Mouse (Mus musculus): ENCODE data around the gene Trmo. TPM values are rescaled to one million over a fixed set of nuclear protein-coding genes. Genes with fewer than 3 reads are reported as not detected.

Gene Trmo
- polyA plus RNA-seq, 2 experiments = 8.2 to 16.1 TPM

- Histone ChIP-seq H3K27ac (no peak overlapping the region), H3K9me3 (ENCODE audit: control insufficient read depth, low read length) (no peaks in the 10 kb centered on the region), H3K36me3 (replicated peaks; ENCODE audit: control insufficient read depth, insufficient read depth, low read depth) (peaks cover 45% of the 10 kb centered on the region), H3K27me3 (ENCODE audit: control insufficient read depth, insufficient read depth, low read length) (peaks cover 6% of the 10 kb centered on the region), H3K4me3 (ENCODE audit: insufficient read depth in 1 of 2, low read depth in 2 of 2, low read length in 2 of 2) (peak overlapping the region in 1 of 2 experiments; percentile 36; a peak in 1 of 4 replicates), H3K4me1 (replicated peaks; ENCODE audit: control insufficient read depth in 2 of 2, insufficient read depth in 2 of 2, low read length in 1 of 2) (peaks cover 0 to 2% of the 10 kb centered on the region in 2 experiments; a peak in 2 of 4 replicates), H3K4me2 (ENCODE audit: low read depth) (peak overlapping the region; percentile 61), H3K9ac (replicated peaks) (no peak overlapping the region)
- 61% methylated on average over 6 of the region's 6 CpGs for WGBS (ENCODE audit: insufficient replicate concordance)
- ATAC-seq (ENCODE audit: insufficient read depth) (peak; percentile 26; the same call in 1 of the 2 replicates), DNase-seq (ENCODE audit: low read depth in 3 of 3, low spot score in 3 of 3) (no peak)
- TF ChIP-seq EP300 (IDR thresholded peaks at IDR 0.05; ENCODE audit: low read depth) (no peak), CTCF (IDR thresholded peaks at IDR 0.05; ENCODE audit: low read depth) (peak; percentile 71)
Measured at GRCm38 (mm10) chr4:46374455-46374854, 14.8 kb downstream of the Trmo start.

- Histone ChIP-seq H3K27me3 (ENCODE audit: control insufficient read depth, insufficient read depth, low read length) (peaks cover 6% of the 10 kb centered on the region), H3K27ac (no peak overlapping the region), H3K4me2 (ENCODE audit: low read depth) (peak overlapping the region; percentile 38; the same call in 1 of the 2 replicates), H3K9ac (replicated peaks) (no peak overlapping the region), H3K36me3 (replicated peaks; ENCODE audit: control insufficient read depth, insufficient read depth, low read depth) (peaks cover 11% of the 10 kb centered on the region; the same call in 1 of the 2 replicates), H3K4me1 (replicated peaks; ENCODE audit: control insufficient read depth in 2 of 2, insufficient read depth in 2 of 2, low read length in 1 of 2) (peaks cover 0 to 2% of the 10 kb centered on the region in 2 experiments; a peak in 2 of 4 replicates), H3K4me3 (ENCODE audit: insufficient read depth in 1 of 2, low read depth in 2 of 2, low read length in 2 of 2) (0 out of 4 replicates have a peak overlapping the region, but pooled peaks of 1 of the 2 experiments have one; percentile 14), H3K9me3 (ENCODE audit: control insufficient read depth, low read length) (no peaks in the 10 kb centered on the region)
- WGBS (ENCODE audit: insufficient replicate concordance) = 5% methylated on average over 19 of the region's 19 CpGs
- no peak for ATAC-seq (ENCODE audit: insufficient read depth)
- TF ChIP-seq CTCF (IDR thresholded peaks at IDR 0.05; ENCODE audit: low read depth) (no peak), EP300 (IDR thresholded peaks at IDR 0.05; ENCODE audit: low read depth) (no peak)
- DNase-seq (ENCODE audit: low read depth in 3 of 3, low spot score in 3 of 3) = no peak
Measured at GRCm38 (mm10) chr4:46371030-46371429, 18.2 kb downstream of the Trmo start.

GRCm38 (mm10) chr4:46370406-46370805 is 18.8 kb downstream of the Trmo start:
- DNase-seq (ENCODE audit: low read depth in 3 of 3, low spot score in 3 of 3) = no peak

GRCm38 (mm10) chr4:46369070-46369469 is 20.2 kb downstream of the Trmo start:
- H3K27ac ChIP-seq = no peak overlapping the region
- 59% methylated on average over 4 of the region's 4 CpGs for WGBS (ENCODE audit: insufficient replicate concordance)
- H3K4me2 ChIP-seq (ENCODE audit: low read depth) = no peak overlapping the region
- H3K9me3 ChIP-seq (ENCODE audit: control insufficient read depth, low read length) = no peaks in the 10 kb centered on the region
- no peak overlapping the region for H3K4me3 ChIP-seq (ENCODE audit: insufficient read depth in 1 of 2, low read depth in 2 of 2, low read length in 2 of 2)
- H3K27me3 ChIP-seq (ENCODE audit: control insufficient read depth, insufficient read depth, low read length) = peaks cover 6% of the 10 kb centered on the region
- TF ChIP-seq EP300 (IDR thresholded peaks at IDR 0.05; ENCODE audit: low read depth) = no peak
- peak; percentile 69 for TF ChIP-seq CTCF (IDR thresholded peaks at IDR 0.05; ENCODE audit: low read depth)
- peaks cover 0 to 2% of the 10 kb centered on the region in 2 experiments; a peak in 2 of 4 replicates for H3K4me1 ChIP-seq (replicated peaks; ENCODE audit: control insufficient read depth in 2 of 2, insufficient read depth in 2 of 2, low read length in 1 of 2)
- no peak for ATAC-seq (ENCODE audit: insufficient read depth)
- H3K36me3 ChIP-seq (replicated peaks; ENCODE audit: control insufficient read depth, insufficient read depth, low read depth) = no peaks in the 10 kb centered on the region
- DNase-seq (ENCODE audit: low read depth in 3 of 3, low spot score in 3 of 3) = no peak
- no peak overlapping the region for H3K9ac ChIP-seq (replicated peaks)

More at GRCm38 (mm10) chr4:46370406-46370805, 18.8 kb downstream of the Trmo start:
- no peak overlapping the region for H3K4me3 ChIP-seq (ENCODE audit: insufficient read depth in 1 of 2, low read depth in 2 of 2, low read length in 2 of 2)
- no peak overlapping the region for H3K27ac ChIP-seq
- H3K4me2 ChIP-seq (ENCODE audit: low read depth) = no peak overlapping the region
- no peaks in the 10 kb centered on the region for H3K9me3 ChIP-seq (ENCODE audit: control insufficient read depth, low read length)
- WGBS (ENCODE audit: insufficient replicate concordance) = 36% methylated on average over 6 of the region's 6 CpGs
- no peak overlapping the region for H3K9ac ChIP-seq (replicated peaks)
- peaks cover 6% of the 10 kb centered on the region for H3K27me3 ChIP-seq (ENCODE audit: control insufficient read depth, insufficient read depth, low read length)
- no peak for TF ChIP-seq CTCF (IDR thresholded peaks at IDR 0.05; ENCODE audit: low read depth)
- no peak for TF ChIP-seq EP300 (IDR thresholded peaks at IDR 0.05; ENCODE audit: low read depth)
- H3K36me3 ChIP-seq (replicated peaks; ENCODE audit: control insufficient read depth, insufficient read depth, low read depth) = peaks cover 8% of the 10 kb centered on the region; the same call in 1 of the 2 replicates
- no peak for ATAC-seq (ENCODE audit: insufficient read depth)
- H3K4me1 ChIP-seq (replicated peaks; ENCODE audit: control insufficient read depth in 2 of 2, insufficient read depth in 2 of 2, low read length in 1 of 2) = peaks cover 0 to 2% of the 10 kb centered on the region in 2 experiments; a peak in 2 of 4 replicates

GRCm38 (mm10) chr4:46367487-46367959 is 21.7 kb downstream of the Trmo start:
- no peak for ATAC-seq (ENCODE audit: insufficient read depth)
- Histone ChIP-seq H3K9ac (replicated peaks) (no peak overlapping the region), H3K4me3 (ENCODE audit: insufficient read depth in 1 of 2, low read depth in 2 of 2, low read length in 2 of 2) (no peak overlapping the region), H3K36me3 (replicated peaks; ENCODE audit: control insufficient read depth, insufficient read depth, low read depth) (no peaks in the 10 kb centered on the region), H3K27me3 (ENCODE audit: control insufficient read depth, insufficient read depth, low read length) (peaks cover 6% of the 10 kb centered on the region), H3K9me3 (ENCODE audit: control insufficient read depth, low read length) (no peaks in the 10 kb centered on the region), H3K27ac (no peak overlapping the region), H3K4me2 (ENCODE audit: low read depth) (no peak overlapping the region), H3K4me1 (replicated peaks; ENCODE audit: control insufficient read depth in 2 of 2, insufficient read depth in 2 of 2, low read length in 1 of 2) (peaks cover 0 to 2% of the 10 kb centered on the region in 2 experiments; a peak in 2 of 4 replicates)
- DNase-seq (ENCODE audit: low read depth in 3 of 3, low spot score in 3 of 3) = no peak
- TF ChIP-seq EP300 (IDR thresholded peaks at IDR 0.05; ENCODE audit: low read depth) = no peak
- WGBS (ENCODE audit: insufficient replicate concordance) = 7% methylated on average over 12 of the region's 12 CpGs
